Mouse (Mus musculus) gastrocnemius, postnatal 14 days (tissue): ENCODE results near the gene Arid1b. TPM values are rescaled to one million over a fixed set of nuclear protein-coding genes. Genes with fewer than 3 reads are reported as not detected.
A peak's percentile ranks its signal among the peaks of the same experiment; 100 is the strongest.

Source experiments
- DNase-seq: peaks from one replicate; pipeline ENCODE4 v3.0.0; 2021; ENCODE audit warnings: mixed read lengths
- intact Hi-C: fragments of 180-260 bp; cut with DNase I; formaldehyde crosslinking; loops from one replicate; pipeline ENCODE4 v1.15.1; 2025; ENCODE audit warnings: low total_unique reads
- total RNA-seq, 2 experiments: library from RNA; stranded (reverse); gene quantifications; 2 replicates each; pipeline ENCODE4 v1.2.3; 2021

Arid1b gene
- total RNA-seq, 2 experiments from 2014 or later = 30.0 to 31.4 TPM

DNA sequence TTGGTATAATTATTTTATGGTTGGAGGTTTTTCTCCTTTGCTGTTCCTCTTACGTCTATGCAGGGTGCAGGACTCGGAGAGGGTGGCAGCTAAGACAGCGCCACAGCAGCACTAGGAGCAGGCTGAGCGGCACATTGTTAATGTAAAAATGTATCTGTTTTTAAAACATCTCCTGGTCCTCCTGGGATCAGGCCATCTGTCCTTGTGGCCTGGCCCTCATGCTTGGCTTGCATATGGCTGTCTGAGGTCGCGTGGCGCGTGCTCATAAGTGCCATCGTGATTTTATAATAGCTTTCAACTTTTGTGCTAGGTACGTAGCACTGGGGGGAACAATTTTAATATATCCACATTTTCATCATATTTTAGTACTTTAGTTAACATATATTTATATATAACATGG lies 201.9 kb downstream of the Arid1b start:
- no peak for DNase-seq
- intact Hi-C loops = loop anchor here (10.0 kb wide), 1 partner anchor 109 kb away; no protein-coding TSS in a partner anchor

DNA sequence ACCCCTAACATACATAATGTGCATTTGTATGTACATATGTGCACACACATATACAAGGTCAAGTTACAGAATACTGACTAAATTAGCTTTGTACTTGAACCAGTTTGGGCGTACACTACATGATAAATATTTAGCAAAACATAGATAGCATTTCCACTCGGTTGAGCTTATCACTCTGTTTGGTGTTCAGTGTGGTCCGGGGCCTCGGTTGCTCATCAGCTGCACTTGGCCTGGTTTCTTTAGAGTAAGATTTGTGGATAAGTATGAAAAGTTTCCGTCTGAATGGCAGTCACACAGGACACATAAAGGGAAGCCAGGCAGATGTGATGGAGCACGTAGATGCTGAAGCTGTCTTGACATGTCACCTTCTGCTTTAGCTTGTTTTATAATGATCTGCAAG lies 202.4 kb downstream of the Arid1b start:
- no peak for DNase-seq
- intact Hi-C loops = loop anchor here (10.0 kb wide), 1 partner anchor 108 kb away; no protein-coding TSS in a partner anchor

GRCm38 (mm10) chr17:5197083-5197482 lies 203.0 kb downstream of the Arid1b start:
- intact Hi-C loops = loop anchor here (10.0 kb wide), 1 partner anchor 108 kb away; no protein-coding TSS in a partner anchor
- no peak for DNase-seq

DNA sequence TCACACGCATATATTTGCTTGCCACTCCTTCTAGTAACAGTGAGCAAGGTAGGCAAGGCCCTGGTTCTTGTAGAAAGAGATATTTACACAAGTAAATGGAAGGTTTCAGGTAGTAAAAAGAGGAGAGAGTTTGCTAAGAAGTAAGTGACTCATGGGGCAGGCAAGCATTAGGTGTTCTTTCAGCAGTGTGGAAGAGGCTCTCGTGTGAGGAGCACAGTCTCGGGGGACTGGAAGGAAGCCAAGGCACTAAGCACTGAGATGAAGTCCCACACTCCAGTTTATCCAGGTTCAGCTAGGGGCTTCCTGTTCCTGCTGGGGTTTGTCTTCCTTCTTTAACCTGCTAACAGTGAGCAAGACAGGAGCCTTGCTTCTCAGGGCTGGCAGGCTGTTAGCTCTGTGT lies 203.6 kb downstream of the Arid1b start:
- no peak for DNase-seq
- intact Hi-C loops = loop anchor here (10.0 kb wide), 1 partner anchor 107 kb away; no protein-coding TSS in a partner anchor

DNA sequence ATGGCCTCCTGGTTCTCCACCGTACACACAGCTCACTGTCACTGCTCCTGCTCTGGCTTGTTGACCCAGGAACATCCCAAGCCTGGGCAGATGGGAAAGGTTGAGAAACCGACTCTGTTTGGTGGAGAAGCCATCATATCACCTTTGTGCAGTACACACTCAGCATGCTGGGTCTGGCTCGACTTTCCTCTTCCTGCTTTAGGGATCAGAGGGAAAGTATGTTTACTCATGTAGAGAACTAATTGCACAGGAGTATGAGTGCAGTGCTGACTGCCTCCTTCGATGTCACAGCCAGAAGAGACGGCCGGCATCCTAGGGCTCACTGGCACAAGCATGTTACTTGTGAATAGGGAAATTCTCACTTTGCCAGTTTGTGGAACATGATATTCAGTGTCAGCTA lies 204.1 kb downstream of the Arid1b start:
- no peak for DNase-seq
- intact Hi-C loops = loop anchor here (10.0 kb wide), 1 partner anchor 107 kb away; no protein-coding TSS in a partner anchor

DNA sequence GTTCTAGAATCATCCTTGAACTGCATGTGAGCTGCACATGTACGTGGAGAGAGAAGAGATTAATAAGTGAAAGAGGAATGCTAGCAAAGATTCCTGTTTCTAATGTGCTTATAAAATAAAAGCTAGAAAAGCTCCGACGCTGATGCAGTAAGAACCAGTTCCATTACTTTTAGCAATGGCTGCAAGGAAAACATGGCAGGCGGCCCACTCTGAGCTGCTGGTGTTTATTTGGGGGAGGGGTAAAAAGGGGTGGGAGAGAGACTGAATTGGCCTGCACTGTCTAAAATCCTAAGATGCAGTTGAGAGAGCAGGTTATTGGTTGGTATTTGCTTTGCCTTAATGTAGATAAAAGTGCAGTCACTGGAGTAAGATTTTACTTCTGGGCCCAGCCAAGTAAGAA lies 204.7 kb downstream of the Arid1b start:
- intact Hi-C loops = loop anchor here (10.0 kb wide), 1 partner anchor 106 kb away; no protein-coding TSS in a partner anchor
- no peak for DNase-seq

DNA sequence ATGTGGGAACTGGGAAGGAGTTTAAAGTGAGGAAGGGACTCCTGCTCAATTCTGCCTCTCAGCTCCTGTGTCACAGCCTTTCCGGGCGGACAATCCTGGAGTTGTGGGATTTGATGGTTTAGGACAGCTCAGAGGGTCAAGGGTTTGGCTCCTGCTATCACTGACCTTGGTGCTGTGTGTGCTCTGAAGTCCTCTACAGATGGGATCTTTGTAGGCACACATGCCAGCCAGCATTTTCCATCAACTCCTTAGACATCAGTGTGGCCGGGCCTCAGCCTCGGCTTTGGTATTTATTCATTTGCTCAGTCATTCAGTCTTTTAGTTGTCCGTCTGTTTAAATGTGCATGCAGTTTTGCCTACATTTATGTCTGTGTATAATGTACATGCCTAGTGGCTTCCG lies 206.5 kb downstream of the Arid1b start:
- no peak for DNase-seq
- intact Hi-C loops = loop anchor here (10.0 kb wide), 1 partner anchor 194 kb away; no protein-coding TSS in a partner anchor

GRCm38 (mm10) chr17:5201859-5202598 lies 207.9 kb downstream of the Arid1b start:
- DNase-seq = peak; percentile 44

DNA sequence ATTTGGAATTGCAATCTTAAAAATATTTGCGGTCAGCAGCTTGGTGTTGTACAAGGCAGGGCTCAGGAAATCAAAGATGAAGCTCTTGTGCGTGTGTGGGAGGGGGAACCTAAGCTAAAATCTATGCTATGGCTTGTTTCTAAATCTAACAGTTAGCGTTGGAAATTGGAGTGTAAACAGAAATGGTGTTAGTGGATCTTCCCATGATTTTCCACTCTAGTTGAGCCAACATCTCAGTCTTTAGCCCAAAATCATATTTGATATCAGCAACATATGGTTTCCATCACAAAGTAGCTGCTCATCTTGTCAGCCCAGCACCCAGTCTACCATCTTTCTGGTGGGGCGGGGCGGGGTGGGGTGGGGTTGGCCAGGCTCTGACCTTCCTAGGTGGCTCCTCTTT lies 208.6 kb downstream of the Arid1b start:
- DNase-seq = no peak
- intact Hi-C loops = loop anchor here (10.0 kb wide), 1 partner anchor 192 kb away; no protein-coding TSS in a partner anchor

More at GRCm38 (mm10) chr17:5201859-5202598, 207.9 kb downstream of the Arid1b start:
- intact Hi-C loops = loop anchor here (10.0 kb wide), 1 partner anchor 193 kb away; no protein-coding TSS in a partner anchor

DNA sequence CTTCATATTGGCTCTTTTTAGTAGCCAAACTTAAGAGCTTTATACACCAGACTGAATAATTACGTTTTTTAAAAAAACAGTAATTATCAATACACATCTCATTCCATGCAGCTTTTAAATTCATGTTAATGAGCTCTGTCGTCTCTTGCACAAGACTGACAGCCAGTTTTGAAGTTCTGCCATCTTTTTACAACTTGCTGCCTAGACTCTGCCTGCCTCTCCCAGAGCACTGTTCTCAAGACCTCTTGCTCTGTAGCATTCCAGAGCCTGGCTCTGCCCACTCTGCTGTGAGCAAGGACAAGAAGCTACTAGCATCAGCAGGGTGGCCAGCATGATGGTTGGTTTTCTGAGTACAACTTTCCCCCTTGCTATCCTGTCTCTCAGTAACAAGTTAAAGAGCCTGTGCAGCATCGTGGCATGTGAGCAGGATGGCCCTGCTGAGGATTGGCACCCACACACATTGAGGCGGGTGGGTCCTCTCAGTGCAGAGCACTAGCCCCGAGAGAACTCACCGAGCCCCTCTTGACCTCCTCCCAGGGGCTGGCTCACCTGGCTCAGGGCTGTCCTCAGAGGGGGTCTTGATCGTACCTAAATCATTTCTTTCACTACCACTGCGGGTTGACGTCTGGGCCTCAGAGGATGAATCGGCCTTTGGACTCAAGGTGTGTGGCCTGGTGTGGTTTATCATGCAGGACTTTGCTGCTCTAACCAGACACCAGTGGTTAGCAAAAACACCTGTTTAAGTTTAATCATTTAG lies 209.4 kb downstream of the Arid1b start:
- intact Hi-C loops = loop anchor here (10.0 kb wide), 1 partner anchor 191 kb away; no protein-coding TSS in a partner anchor
- no peak for DNase-seq

GRCm38 (mm10) chr17:5204103-5204665 lies 210.1 kb downstream of the Arid1b start:
- intact Hi-C loops = loop anchor here (10.0 kb wide), 1 partner anchor 191 kb away; no protein-coding TSS in a partner anchor
- DNase-seq = no peak

- DNase-seq = no peak
- intact Hi-C loops = loop anchor here (10.0 kb wide), 1 partner anchor 190 kb away; no protein-coding TSS in a partner anchor
Observed at GRCm38 (mm10) chr17:5205163-5205581, 211.0 kb downstream of the Arid1b start.

- intact Hi-C loops = loop anchor here (10.0 kb wide), 1 partner anchor 188 kb away; no protein-coding TSS in a partner anchor
- no peak for DNase-seq
Observed at GRCm38 (mm10) chr17:5206731-5207130, 212.6 kb downstream of the Arid1b start.

DNA sequence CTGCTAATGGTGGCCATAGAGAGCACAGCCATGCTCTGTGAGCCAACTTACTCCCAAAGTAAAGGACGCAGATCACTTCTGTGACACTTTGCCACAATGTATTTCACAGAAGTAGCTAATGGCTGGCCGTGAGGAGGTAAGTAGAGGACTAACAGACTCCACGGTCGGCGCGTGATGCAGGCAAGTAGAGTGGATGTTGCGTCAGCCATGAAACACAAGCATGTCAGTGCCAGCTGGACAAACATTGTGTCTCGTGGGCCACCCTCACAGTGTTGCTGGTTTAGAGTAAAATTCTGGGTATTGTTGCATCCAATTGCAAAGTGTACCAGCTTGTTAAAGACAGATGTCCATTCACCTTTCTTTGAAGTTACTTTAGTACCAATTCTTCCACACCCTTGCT lies 213.7 kb downstream of the Arid1b start:
- intact Hi-C loops = loop anchor here (10.0 kb wide), 1 partner anchor 187 kb away; no protein-coding TSS in a partner anchor

DNA sequence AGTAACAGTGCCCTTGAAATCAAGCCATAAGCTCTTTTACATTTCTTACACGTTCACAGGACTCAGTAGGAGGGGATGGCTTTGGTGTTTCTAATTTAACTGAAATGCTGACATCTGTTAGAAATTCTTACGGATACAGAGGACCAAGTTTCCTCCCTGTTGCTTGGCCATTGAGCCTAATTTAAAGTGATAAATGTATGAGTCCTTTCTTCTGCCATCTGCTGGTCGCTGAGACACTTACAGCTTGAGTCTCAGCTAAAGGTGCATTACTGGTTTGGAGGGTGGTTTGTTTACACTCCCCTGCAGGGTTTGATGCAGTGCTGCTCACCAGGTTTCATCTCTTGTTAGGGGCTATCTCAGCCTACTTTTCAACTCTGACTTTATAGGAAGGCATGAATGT lies 214.2 kb downstream of the Arid1b start:
- intact Hi-C loops = loop anchor here (10.0 kb wide), 1 partner anchor 186 kb away; no protein-coding TSS in a partner anchor

More for the DNA sequence above, 213.7 kb downstream of the Arid1b start:
- DNase-seq = no peak

DNA sequence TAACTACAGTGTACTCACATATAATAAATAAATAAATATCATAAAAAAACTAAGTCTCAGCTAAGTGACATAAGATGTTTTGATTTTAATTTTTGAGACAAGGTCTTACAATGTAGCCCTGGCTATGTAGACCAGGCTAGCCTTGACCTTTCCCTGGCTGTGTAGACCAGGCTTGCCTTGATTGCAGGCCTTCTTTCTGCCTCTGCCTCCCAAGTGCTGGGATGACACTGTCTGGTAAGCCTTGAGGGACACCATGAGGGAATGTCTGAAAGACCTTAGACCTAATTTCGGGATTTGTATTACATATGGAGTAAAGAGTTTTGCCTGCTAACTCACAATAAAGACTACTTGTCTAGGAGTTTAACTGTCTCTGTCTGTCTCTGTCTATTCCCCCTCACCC lies 214.9 kb downstream of the Arid1b start:
- DNase-seq = no peak
- intact Hi-C loops = loop anchor here (10.0 kb wide), 1 partner anchor 186 kb away; no protein-coding TSS in a partner anchor

More for the DNA sequence above, 214.2 kb downstream of the Arid1b start:
- no peak for DNase-seq

- intact Hi-C loops = no loop called here
Observed at GRCm38 (mm10) chr17:5210101-5210727, 216.1 kb downstream of the Arid1b start.

DNA sequence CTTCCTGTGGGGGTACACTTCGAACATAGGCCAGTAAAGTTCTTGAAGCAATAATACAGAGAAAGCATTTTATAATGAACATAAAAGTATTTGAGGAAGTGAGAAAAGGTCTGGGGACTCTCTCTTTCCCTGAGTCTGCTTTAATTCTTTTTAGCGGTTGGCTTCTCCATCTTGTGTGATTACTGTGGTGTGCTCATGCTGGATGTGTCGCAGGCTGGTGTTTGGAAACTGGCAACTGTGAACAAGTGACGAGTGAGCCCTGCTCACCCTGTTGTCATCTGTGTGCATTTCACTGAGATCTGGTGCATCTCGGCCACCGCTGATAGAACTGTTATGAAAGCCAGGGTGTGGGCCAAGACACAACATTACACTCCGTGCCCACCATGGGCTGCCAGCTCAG lies 216.8 kb downstream of the Arid1b start:
- intact Hi-C loops = no loop called here
- no peak for DNase-seq

More at GRCm38 (mm10) chr17:5210101-5210727, 216.1 kb downstream of the Arid1b start:
- no peak for DNase-seq

DNA sequence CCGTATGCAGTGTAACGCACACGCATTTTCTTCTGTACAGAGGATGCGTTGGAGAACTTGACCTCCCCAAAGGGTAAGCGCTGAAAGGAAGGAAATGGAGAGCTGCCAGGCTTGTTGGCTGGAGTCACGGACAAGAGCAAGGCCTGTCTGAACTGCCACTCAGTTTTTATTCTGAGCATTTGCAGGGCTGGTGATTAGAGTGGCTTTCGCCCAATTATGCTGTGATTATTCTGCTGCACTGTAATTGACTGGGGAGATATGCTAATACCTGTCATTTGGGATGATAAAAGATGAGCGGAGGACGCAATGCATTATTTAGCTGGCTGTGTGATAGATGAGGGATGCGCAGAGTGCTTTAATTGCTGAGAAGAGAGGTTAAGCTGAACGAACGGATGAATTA lies 218.0 kb downstream of the Arid1b start:
- intact Hi-C loops = no loop called here
- peak; percentile 56 for DNase-seq
